Mouse (Mus musculus) lung, embryonic 16.5 days (tissue): ENCODE measurements at regions not wholly inside any gene's neighbourhood (a gene's known extent, or its start where the extent isn't known, plus 50 kb on each side); places are given as distances from the start of the nearest gene placed in this dataset.
"Not testable (repeated sequence)": the region's sequence is repeated elsewhere in the genome, so short reads cannot be mapped to it uniquely, and the experiment has no call there.

ENCODE experiments used
- ATAC-seq: fragments of 200-750 bp; cut with Nextera tagmentation; 2 replicates; pipeline ENCODE4 v1.8.0; 2017; ENCODE audit warnings: low read depth, mild to moderate bottlenecking, moderate library complexity
- H3K27ac ChIP-seq: fragments of 300-500 bp; sonication (generic); 2 replicates; pipeline ENCODE4 v1.5.1; 2014; ENCODE audit warnings: mild to moderate bottlenecking, control low read depth, low read length
- H3K27me3 ChIP-seq: fragments of 300-500 bp; sonication (generic); 2 replicates; pipeline ENCODE4 v1.6.1; 2014; ENCODE audit warnings: low read depth, low read length, mixed read lengths; ENCODE audit not compliant: control insufficient read depth, insufficient read depth
- H3K36me3 ChIP-seq: fragments of 300-500 bp; sonication (generic); 2 replicates; pipeline ENCODE4 v1.6.1; 2014; ENCODE audit warnings: low read length; ENCODE audit not compliant: control insufficient read depth, insufficient read depth
- H3K4me1 ChIP-seq: fragments of 300-500 bp; sonication (generic); replicated peaks from 2 replicates; pipeline ENCODE4 v1.6.1; 2014; ENCODE audit warnings: low read length, mixed read lengths; ENCODE audit not compliant: control insufficient read depth, insufficient read depth
- H3K4me2 ChIP-seq: fragments of 300-500 bp; sonication (generic); 2 replicates; pipeline ENCODE4 v1.6.1; 2014; ENCODE audit warnings: low read depth, low read length, control low read depth
- H3K4me3 ChIP-seq: fragments of 300-500 bp; sonication (generic); 2 replicates; pipeline ENCODE4 v1.5.1; 2014; ENCODE audit warnings: mild to moderate bottlenecking, low read length, control low read depth
- H3K9ac ChIP-seq: fragments of 300-500 bp; sonication (generic); 2 replicates; pipeline ENCODE4 v1.6.1; 2014; ENCODE audit warnings: low read length, control low read depth
- H3K9me3 ChIP-seq: fragments of 300-500 bp; sonication (generic); 2 replicates; pipeline ENCODE4 v1.6.1; 2016; ENCODE audit warnings: low read length; ENCODE audit not compliant: control insufficient read depth
- WGBS: fragments of 180-500 bp; shearing (Covaris S2); extraction: QIAGEN DNeasy Blood & Tissue Kit; methylation state at CpG from one replicate; pipeline ENCODE4 v1.1.7; 2014; 5-methylcytosine and 5-hydroxymethylcytosine counted together

- Histone ChIP-seq H3K4me2 (no peak overlapping the region), H3K27ac (no peak overlapping the region), H3K9me3 (no peaks in the 10 kb centered on the region), H3K4me3 (no peak overlapping the region), H3K27me3 (no peaks in the 10 kb centered on the region), H3K36me3 (no peaks in the 10 kb centered on the region), H3K4me1 (no peaks in the 10 kb centered on the region), H3K9ac (no peak overlapping the region)
- ATAC-seq: no peak
- 69% methylated on average over 11 of the region's 11 CpGs for WGBS
Measured at GRCm38 (mm10) chr9:82609111-82609510, 220.2 kb upstream of the Irak1bp1 start.

- no peaks in the 10 kb centered on the region for H3K9me3 ChIP-seq
- no peak overlapping the region for H3K27ac ChIP-seq
- no peaks in the 10 kb centered on the region for H3K36me3 ChIP-seq
- ATAC-seq: no peak
- H3K4me3 ChIP-seq: no peak overlapping the region
- H3K9ac ChIP-seq: no peak overlapping the region
- no peak overlapping the region for H3K4me2 ChIP-seq
- H3K4me1 ChIP-seq: no peaks in the 10 kb centered on the region
- H3K27me3 ChIP-seq: no peaks in the 10 kb centered on the region
- WGBS: 86% methylated on average over 4 of the region's 4 CpGs
Measured at GRCm38 (mm10) chr9:82609946-82610345, 219.4 kb upstream of the Irak1bp1 start.

GRCm38 (mm10) chr9:82612526-82612925, 216.8 kb upstream of the Irak1bp1 start:
- Histone ChIP-seq H3K4me1 (no peaks in the 10 kb centered on the region), H3K9ac (no peak overlapping the region), H3K4me2 (no peak overlapping the region), H3K9me3 (no peaks in the 10 kb centered on the region), H3K4me3 (no peak overlapping the region), H3K36me3 (no peaks in the 10 kb centered on the region), H3K27ac (no peak overlapping the region), H3K27me3 (no peaks in the 10 kb centered on the region)
- WGBS: 81% methylated on average over 2 of the region's 2 CpGs
- no peak for ATAC-seq

- no peaks in the 10 kb centered on the region for H3K4me1 ChIP-seq
- H3K9me3 ChIP-seq: no peaks in the 10 kb centered on the region
- H3K27me3 ChIP-seq: no peaks in the 10 kb centered on the region
- no peak overlapping the region for H3K4me2 ChIP-seq
- H3K9ac ChIP-seq: no peak overlapping the region
- no peak for ATAC-seq
- 56% methylated on average over 3 of the region's 3 CpGs for WGBS
- H3K4me3 ChIP-seq: no peak overlapping the region
- no peaks in the 10 kb centered on the region for H3K36me3 ChIP-seq
- no peak overlapping the region for H3K27ac ChIP-seq
Measured at GRCm38 (mm10) chr9:82632411-82632810, 196.9 kb upstream of the Irak1bp1 start.

- WGBS: 68% methylated on average over 2 of the region's 2 CpGs
- ATAC-seq: no peak
- Histone ChIP-seq H3K27me3 (no peaks in the 10 kb centered on the region), H3K36me3 (no peaks in the 10 kb centered on the region), H3K27ac (no peak overlapping the region), H3K4me1 (no peaks in the 10 kb centered on the region), H3K9ac (no peak overlapping the region), H3K4me2 (no peak overlapping the region), H3K9me3 (no peaks in the 10 kb centered on the region), H3K4me3 (no peak overlapping the region)
Measured at GRCm38 (mm10) chr9:82640277-82640676, 189.1 kb upstream of the Irak1bp1 start.

- Histone ChIP-seq H3K27ac (no peak overlapping the region), H3K27me3 (no peaks in the 10 kb centered on the region), H3K4me1 (no peaks in the 10 kb centered on the region), H3K4me3 (no peak overlapping the region), H3K4me2 (no peak overlapping the region), H3K9me3 (no peaks in the 10 kb centered on the region), H3K9ac (no peak overlapping the region), H3K36me3 (no peaks in the 10 kb centered on the region)
- 6% methylated on average over 1 of the region's 1 CpGs for WGBS
- no peak for ATAC-seq
Measured at GRCm38 (mm10) chr9:82643900-82644299, 185.4 kb upstream of the Irak1bp1 start.

- H3K27ac ChIP-seq, H3K36me3 ChIP-seq, H3K9ac ChIP-seq, H3K4me2 ChIP-seq, H3K27me3 ChIP-seq, H3K4me1 ChIP-seq, H3K4me3 ChIP-seq, H3K9me3 ChIP-seq, ATAC-seq: not testable (repeated sequence)
- WGBS: 3% methylated on average over 1 of the region's 1 CpGs
Measured at GRCm38 (mm10) chr9:82655511-82655910, 173.8 kb upstream of the Irak1bp1 start.

- WGBS: 77% methylated on average over 1 of the region's 1 CpGs
- Histone ChIP-seq H3K27ac (no peak overlapping the region), H3K27me3 (no peaks in the 10 kb centered on the region), H3K9ac (no peak overlapping the region), H3K9me3 (no peaks in the 10 kb centered on the region), H3K4me2 (no peak overlapping the region), H3K4me3 (no peak overlapping the region), H3K4me1 (no peaks in the 10 kb centered on the region), H3K36me3 (no peaks in the 10 kb centered on the region)
- ATAC-seq: no peak
Measured at GRCm38 (mm10) chr9:82682196-82682595, 147.1 kb upstream of the Irak1bp1 start.

- no peak overlapping the region for H3K4me3 ChIP-seq
- no peak overlapping the region for H3K9ac ChIP-seq
- H3K36me3 ChIP-seq: no peaks in the 10 kb centered on the region
- H3K27me3 ChIP-seq: no peaks in the 10 kb centered on the region
- H3K27ac ChIP-seq: no peak overlapping the region
- no peak for ATAC-seq
- 61% methylated on average over 2 of the region's 2 CpGs for WGBS
- no peak overlapping the region for H3K4me2 ChIP-seq
- no peaks in the 10 kb centered on the region for H3K9me3 ChIP-seq
- H3K4me1 ChIP-seq: no peaks in the 10 kb centered on the region
Measured at GRCm38 (mm10) chr9:82709411-82709983, 119.8 kb upstream of the Irak1bp1 start.

- ATAC-seq: no peak
- WGBS: 73% methylated on average over 12 of the region's 12 CpGs
- H3K27me3 ChIP-seq: no peaks in the 10 kb centered on the region
- no peak overlapping the region for H3K9ac ChIP-seq
- H3K27ac ChIP-seq: no peak overlapping the region
- H3K4me2 ChIP-seq: no peak overlapping the region
- H3K4me3 ChIP-seq: no peak overlapping the region
- no peaks in the 10 kb centered on the region for H3K9me3 ChIP-seq
- H3K36me3 ChIP-seq: no peaks in the 10 kb centered on the region
- no peaks in the 10 kb centered on the region for H3K4me1 ChIP-seq
Measured at GRCm38 (mm10) chr9:82709991-82710593, 119.2 kb upstream of the Irak1bp1 start.
